Mouse (Mus musculus): Measurements from ENCODE around the gene Catsper2.

Gene Catsper2

DNA sequence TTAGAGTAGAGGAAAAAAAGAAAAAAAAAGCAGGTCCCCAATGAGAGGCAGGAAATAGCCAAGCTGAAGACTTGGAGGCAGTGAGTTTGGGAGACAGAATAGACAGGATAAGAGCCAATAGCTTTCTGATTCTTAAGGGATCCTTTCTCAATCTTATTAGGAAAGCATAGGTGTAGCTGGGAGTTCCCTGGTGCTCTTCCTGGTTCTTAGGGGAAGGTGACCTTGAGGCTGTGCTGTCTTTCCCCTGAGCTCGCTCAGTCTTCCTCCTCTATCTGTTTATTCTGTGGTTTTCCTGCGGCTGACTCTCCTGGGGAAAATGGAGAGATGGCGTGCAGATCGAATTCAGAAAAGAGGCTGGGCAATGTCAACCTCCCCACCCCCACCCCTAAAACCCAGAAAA, 55.6 kb downstream of the Catsper2 start:
- intact Hi-C loops (cut with DNase I) = loop anchor here (10.0 kb wide), 1 partner anchor 133 kb away; no protein-coding TSS in a partner anchor

GRCm38 (mm10) chr2:121357494-121357893, 56.1 kb downstream of the Catsper2 start, which contains the start of gene Ckmt1:
Ckmt1 (plus strand) TSS chr2:121357714.
- intact Hi-C loops (cut with DNase I) = loop anchor here (10.0 kb wide), 1 partner anchor 133 kb away; no protein-coding TSS in a partner anchor

DNA sequence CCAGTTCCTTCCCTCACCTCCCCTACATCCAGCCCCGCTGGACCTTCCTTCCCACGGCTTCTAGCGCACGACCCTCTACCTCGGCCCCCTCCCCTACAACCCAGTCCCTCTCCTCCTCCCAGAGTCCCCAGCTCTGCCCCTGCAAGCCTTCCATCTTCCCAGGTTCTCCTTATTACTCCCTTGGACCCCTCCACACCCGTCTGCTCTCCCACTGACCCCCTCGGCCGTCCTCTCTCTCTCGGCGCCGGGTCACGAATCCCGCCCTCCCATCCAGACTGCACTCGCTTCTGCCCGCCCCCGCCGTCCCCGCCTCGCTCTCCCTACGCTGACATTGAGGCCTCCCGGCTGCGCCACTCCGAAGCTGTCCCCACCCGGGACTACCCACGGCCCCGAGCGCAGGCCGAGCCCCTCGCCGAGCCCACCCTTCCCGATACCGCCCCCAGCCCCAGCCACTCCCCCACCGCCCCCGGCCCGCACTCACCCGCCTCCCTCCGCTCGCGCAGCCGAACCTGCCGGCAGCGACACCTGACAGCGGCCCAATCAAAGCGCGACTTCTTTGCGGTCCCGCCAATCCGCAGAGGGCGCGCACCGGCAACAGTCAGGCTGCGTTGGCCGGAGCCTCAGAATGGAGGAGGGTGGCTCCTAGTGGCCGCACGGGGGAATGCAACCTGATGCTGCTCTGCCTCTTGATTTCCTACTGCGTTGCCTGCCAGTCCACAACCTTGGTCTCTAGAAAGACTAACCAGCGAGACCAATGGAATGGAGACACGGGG, 58.6 kb downstream of the Catsper2 start, which contains the start of gene Ppip5k1:
Gene Ppip5k1, minus strand, starts transcription at position 577 of the 773 bp plus-strand sequence.
- intact Hi-C loops (cut with DNase I) = loop anchor here (10.0 kb wide), 1 partner anchor 130 kb away; no protein-coding TSS in a partner anchor

- intact Hi-C loops (cut with DNase I) = loop anchor here (10.0 kb wide), 1 partner anchor 130 kb away; no protein-coding TSS in a partner anchor
These were observed 59.2 kb downstream of the Catsper2 start for GRCm38 (mm10) chr2:121354378-121354777.

DNA sequence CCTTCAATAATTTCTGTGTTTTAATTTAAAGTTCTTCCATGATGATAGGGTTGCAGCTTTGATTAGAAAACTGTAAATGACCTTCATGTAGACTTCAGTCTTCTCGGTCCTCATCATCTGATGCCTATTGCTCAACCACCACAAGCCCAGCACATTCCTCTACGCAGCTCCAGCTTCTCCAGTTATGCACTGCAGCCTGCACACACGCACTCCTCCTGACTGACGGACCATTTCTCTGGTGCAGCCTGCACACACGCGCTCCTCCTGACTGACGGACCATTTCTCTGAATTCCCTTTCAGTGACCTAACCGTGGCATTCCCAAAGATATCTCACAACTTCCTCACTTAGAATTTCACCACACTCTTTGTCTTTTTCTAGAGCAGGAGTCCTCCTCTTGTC, 60.4 kb downstream of the Catsper2 start:
- intact Hi-C loops (cut with DNase I) = loop anchor here (10.0 kb wide), 1 partner anchor 128 kb away; no protein-coding TSS in a partner anchor

Small RNA genes within 50 kb of the gene (microRNA-seq; reads per million reads assigned to microRNA genes)
- 0 reads per million in 2 experiments for gene Gm22953
